Mouse (Mus musculus) c-Kit-negative CD71-positive TER-119-positive erythroid progenitor cells, embryonic 14.5 days (primary cell): Measurements from ENCODE around the gene Gm19684.
"Not testable (repeated sequence)": the region's sequence is repeated elsewhere in the genome, so short reads cannot be mapped to it uniquely, and the experiment has no call there.

Source experiments
- DNase-seq: peaks from one replicate; pipeline ENCODE4 v3.0.0-alpha.2; 2013; ENCODE audit warnings: low read depth, low spot score

Gene Gm19684

GRCm38 (mm10) chr17:36176132-36176531 lies 54.7 kb downstream of the Gm19684 start:
- DNase-seq, result not testable (repeated sequence)

GRCm38 (mm10) chr17:36178938-36179337 lies 57.5 kb downstream of the Gm19684 start:
- DNase-seq, result not testable (repeated sequence)
